Mouse (Mus musculus) heart, adult 9 months (tissue): ENCODE measurements around the gene Rad23a.

Experiments
- DNase-seq, 2 experiments: peaks; one replicate each; pipeline ENCODE4 v3.0.0; 2022; ENCODE audit warnings: low spot score in 2 of 2

Gene Rad23a

DNA sequence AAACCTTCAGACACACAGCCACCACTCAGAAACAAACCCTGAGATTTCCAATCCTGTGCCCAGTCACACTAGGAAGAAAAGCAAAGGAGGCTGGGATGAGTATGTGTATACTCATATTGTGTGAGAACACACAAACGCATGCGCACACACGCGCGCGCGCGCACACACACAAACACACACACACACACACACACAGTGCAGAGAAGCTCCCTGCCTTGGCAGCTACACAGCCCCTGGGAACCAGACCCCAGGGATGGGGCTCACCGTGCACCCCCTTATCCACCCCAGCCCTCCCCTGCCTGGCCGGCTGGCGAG is 26.3 kb downstream of the Rad23a start:
- DNase-seq: no peak

DNA sequence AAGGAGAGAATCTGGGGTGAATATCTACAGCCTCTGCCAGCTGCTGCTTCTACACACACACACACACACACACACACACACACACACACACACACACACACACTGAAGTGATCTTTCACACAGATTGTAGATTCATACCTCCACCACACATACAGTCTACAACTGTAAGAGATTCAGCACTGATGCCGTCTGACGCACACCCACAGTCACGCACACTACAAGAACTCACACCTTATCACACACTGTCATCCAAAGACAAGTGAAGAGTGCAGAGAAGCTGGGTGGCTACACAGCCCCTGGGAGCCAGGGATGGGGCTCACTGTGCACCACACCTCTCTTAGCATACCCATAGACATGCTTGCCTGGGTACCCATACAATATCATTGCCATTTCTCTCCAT is 26.6 kb downstream of the Rad23a start:
- DNase-seq: no peak

DNA sequence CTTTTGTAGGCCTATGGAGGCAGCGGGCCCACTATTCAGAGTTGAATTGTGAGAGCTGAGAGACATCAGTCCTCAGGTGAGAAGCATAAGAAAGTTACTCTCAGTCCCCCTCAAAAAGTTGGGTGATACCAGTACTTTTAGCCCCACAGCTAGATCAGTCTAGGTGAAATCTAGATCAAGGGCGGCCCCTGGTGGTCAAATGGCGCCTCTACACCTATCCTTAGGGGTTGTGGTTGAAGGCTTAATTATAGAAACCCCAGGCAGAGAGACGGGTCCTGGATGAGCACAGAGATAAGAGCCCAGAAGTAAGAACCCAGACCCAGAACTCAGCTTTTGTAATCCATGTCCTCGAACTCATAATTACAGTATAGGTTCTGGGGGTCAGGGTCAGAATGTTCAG is 27.4 kb downstream of the Rad23a start:
- peak; percentile 64 to 83 for DNase-seq

DNA sequence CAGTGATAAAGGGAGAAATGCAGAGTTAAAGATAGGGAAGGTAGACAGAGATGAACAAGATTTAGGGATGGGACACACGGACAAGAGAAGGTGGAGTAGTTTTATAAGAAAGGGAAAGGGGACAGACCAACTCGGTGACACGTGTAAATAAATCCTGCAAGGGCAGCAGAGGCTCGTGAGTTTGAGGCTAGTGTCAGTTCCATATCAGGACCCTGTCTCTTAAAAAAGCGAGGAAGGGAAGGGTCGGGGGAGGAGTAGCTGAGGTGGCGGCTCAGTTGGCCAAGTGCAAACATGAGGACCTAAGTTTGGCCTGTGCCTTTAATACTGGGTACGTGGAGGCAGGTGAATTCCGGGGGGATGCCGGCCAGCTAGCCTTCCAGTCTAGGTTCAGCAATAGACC is 29.2 kb downstream of the Rad23a start:
- no peak for DNase-seq

DNA sequence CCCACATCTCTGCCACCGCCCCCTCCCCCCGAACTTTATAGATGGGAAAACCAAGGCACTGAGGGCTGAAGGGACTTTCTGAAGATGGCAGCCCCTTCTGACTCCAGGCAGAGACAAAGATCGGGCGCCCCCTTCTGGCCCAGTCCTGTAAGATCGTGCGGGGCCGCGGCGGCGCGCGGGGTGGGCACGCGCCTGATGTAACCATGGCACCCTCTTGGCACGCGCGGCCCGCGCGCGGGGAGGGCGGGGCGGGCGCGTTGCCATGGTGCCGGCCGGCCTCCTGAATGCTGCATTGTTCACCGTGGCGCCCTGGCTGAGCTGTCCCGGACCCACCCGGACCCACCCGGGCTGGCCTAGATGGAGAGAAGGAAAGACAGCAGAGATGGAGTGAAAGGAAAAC is 29.6 kb downstream of the Rad23a start:
- DNase-seq: peak; percentile 85 to 91

DNA sequence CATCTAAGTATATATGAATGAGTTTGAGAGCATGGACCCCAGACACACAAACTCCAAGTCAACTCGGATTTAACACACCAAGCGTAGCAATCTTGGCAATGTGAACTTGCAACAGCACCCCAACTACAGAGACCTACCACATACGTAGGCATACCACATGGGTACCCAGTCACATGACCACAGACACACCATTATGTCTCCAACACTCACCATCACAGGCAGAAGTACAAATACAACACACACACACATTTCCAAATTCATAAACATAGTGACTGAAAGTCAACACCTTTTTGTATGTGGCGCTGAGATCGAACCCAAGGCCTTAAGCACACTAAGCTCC is 30.6 kb downstream of the Rad23a start:
- DNase-seq: no peak

DNA sequence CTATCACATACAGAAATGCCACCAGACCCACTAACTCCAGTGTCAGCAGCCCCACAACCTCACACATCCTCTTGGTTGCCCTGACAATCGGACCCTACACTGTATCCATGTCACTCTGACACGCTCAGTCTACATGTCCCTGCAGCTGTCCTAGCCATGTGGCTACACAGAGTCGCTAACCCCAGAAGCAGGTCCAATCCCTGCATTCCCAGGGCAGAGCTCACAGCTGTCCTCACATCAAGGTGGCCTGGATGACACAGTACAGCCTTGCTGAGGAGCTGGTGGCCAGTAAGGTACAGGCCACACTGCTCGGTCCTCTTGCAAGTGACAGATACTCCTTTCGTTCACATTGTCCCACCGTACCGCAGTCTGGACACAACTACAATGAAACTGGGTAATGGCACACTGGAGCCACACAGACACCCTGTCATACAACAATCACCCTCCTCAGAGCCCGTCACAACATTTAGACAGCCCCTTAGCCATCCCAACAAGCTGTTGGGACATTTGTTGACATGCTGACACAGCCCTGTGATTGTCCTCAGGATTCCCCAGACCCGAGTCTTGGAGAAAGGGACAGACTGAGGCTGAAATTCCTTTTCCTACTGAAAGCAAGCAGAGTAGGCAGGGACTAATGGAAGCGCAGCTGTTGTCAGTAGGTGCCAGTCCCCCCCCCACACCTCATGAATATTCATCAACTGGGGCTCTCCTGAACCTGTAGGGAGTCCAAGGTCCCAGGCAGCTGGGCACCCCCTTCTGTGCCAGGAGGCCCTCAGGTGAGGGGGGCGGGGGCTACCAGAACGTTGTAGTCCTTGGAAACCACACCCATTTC is 31.1 kb downstream of the Rad23a start:
- DNase-seq: no peak

DNA sequence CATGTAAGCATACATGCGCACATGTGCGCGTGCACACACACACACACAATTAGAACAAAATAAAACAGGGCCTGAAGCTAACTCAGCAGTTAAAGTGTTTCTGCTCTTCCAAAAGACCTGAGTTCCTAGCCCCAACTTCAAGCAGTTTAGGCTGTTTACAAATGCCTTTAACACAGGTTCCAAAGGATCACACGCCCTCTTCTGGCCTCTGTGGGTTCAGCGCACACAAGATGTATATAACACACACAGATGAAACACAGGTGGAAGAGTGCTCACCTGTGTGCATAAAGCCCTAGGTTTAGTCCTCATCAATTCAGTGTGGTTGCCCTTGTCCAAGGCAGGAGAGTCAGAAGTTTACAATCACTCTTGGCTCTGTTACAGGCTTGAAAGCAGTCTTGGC is 34.4 kb downstream of the Rad23a start:
- DNase-seq: no peak

DNA sequence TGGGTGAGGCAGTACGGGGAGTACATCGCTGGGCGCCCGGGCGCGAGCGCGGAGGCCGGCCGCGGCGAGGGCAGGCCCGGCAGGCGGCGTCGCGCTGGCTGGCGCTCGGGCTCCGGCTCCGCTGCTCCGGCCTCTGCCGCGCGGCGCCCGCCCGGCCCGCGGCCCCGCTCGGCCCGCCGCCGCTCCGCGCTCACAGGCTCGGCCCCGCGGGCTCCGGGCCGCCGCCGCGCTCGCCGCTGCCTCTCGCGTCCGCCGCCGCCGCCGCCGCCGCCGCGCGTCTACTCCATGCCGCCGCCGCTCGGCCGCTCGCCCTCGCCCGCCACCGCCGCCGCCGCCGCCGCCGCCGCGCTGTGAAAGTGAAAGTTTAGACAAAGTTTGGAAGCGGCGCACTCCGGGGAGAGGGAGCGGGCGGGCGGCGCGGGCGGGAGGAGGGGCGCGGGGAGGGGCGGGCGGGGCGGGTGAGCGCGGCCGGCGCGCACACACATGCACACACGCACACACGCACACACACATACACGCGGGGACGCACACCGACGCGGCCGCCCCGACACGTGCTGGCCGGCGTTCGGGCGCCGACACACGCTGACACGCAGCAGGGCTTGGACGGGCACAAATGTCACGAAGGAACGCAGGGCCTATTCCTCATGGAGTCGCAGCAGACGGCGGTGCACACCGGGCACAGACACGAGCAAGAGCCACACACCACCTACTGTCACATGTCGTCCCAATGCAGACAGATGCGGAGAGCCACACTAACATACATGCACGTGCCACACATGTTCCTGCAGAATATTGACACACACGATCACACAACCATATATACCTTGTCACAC is 40.2 kb downstream of the Rad23a start, which contains the start of gene Nfix:
Gene Nfix (minus strand): TSS at position 346 of the 833 bp plus-strand sequence.
- peak; percentile 61 to 70 for DNase-seq

DNA sequence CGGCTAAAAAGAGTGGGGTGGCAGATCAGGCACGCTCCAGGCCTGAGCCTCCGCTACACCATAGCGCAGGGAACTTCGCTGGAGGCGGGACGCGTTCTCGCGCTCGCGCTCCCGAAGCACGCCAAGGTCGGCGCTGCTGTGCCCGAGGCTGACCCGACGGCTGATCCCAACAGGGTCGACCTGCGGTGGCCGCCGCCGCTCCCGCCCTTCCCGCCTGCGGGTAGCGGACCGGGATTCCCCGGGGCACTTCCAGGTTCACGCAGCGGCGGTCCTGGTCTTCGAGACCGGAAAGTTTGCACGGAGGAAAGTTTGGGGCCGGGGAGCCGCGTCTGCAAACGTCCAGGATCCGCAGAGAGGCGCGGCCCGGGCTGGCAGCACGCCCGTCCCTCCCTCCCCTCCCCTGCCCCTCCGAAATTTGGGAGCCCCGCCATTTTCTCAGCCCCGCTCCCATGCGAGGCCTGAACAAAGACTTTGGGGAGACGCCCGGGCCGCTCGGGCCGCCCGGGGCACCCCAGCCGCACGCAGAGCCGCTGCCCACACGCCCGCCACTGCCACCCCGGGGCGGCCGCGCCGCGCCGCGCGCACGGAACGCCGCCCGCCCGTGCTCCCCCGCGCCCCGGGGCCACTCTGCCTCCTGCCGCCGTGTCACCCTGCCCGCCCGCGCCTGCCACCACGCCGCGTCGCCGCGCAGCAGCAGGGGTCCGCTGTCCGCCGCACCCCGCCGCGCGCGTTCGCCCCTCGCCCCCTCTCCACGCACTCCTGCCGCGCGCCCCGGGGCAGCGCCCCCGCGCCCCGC is 41.1 kb downstream of the Rad23a start:
- peak in 1 of 2 experiments; percentile 69 for DNase-seq

DNA sequence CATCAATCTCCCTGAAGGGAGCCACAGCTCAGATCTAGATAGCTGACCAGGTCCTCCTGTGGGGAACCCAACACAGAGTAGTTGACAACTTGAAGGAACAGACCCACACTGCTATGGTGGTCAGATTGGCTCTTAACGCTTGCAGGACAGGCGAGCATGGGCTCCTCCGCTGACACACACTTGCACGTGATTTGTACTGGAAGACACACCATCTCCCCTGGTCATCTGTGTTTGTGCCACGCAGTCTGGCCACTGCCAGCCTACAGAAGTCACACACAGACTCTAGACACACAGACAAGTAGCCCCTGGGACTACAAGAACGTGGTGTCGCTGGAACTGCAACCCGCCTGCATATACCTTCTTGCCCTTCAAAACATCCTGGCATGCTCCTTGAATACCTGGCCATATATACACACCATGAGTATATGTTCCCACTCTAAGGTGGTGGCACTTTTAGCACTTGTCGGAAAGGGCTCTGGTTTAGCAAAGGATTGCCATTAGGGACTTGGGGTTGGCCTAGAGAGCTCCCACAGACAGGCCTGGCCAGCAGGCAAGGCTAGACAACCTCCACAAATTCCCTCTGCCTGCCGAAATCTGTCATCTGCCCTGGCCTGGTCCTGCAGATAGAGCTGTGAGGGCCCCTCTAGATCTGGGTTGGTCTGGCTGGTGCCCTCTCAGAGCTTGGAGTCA is 41.9 kb downstream of the Rad23a start:
- DNase-seq: no peak

DNA sequence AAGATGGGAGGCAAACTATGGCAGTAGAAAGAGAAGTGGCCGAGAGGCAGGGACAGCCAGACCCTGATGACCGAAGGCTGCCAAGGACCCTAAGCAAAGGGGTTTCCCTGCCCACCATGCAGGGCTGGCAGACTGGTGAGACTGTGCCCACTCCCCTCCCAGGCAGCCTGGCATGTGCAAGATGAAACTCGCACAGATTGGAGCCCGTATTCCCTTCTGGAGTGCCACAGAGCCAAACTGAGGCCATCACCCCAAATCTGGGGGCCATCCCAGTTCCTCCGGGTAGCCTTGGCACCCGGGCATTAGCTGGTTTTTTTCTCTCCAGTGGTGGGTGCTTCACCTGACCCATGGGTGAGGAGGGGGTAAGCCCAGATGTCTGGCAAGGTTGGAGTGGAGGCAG is 42.5 kb downstream of the Rad23a start:
- DNase-seq: peak in 1 of 2 experiments; percentile 17

DNA sequence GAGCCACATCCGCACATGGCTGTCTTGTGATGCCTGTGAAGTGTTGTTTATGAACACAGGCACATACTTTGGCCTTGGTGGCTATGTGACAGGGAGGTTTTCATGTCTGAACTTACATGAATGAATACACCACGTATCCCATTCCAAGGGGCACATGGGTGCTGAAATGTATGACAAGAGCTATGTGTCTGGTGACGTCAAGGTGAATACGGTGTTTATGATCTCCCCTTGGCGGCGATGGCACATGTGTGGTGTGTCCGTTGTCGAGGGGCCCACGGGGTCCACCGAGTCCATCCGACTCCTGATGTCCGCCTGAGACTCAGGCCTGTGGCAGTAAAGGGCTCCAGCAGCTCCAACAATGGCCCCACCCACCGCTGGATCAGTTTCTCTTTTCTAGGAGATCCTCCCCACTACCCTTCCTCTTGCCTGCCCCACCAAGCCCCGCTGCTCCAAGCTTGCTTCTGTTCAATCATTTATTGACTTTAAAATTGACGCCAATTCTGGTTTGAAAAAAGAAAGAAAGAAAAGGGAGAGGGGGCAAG is 43.1 kb downstream of the Rad23a start:
- DNase-seq: peak in 1 of 2 experiments; percentile 13

DNA sequence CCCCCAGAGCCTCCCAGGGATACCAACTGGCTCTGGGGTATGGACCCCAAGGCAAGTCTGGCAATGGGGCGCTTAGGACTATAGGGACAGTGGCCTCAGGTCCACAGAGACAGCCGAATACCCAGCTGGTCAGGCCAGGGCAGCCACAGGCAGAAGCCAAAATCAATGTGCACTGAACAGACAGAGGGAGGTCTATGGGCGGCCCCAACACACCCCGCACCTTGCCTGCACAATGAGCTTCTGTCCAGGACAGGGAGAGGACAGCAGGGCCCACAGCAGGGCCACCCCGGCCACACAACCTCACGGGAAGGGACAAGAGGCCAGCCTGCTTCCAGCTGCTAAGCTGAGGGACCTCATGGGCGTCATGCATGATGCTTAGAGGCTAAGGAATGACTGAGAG is 46.0 kb downstream of the Rad23a start:
- no peak for DNase-seq

DNA sequence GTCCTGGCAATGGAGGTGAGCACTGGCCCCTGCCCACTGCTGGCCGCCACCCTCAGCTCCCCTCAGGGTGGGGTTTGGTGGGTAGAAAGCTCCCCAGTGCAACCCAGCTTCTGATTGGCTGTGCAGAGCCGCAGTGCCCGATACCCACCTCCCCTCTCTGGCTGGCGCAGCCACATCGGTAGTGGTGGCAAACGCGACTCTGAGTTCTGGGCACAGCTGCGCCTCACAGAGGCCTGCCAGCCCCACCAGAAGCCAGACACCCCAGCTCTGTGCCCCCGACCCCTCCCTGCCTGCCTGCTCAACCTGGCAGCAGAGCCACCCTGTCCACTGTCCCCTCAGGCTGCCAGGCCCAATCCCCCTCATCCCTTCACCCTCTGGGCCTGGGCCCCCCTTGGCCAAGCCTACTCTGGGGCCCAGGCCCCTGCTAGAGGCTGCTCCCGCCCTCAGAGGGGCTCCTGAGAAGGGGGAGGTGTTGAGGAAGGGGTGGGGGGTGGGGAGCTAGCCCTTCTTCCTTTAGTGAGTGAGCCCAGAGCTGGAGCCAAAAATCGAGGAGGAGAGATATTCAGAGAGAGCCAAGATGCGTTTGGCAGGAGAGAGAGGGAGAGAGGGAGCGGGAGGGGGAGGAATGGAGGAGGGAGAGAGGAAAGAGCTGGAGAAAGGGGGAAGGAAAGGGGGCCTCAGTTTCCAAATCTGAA is 46.5 kb downstream of the Rad23a start:
- peak in 1 of 2 experiments; percentile 77 for DNase-seq

DNA sequence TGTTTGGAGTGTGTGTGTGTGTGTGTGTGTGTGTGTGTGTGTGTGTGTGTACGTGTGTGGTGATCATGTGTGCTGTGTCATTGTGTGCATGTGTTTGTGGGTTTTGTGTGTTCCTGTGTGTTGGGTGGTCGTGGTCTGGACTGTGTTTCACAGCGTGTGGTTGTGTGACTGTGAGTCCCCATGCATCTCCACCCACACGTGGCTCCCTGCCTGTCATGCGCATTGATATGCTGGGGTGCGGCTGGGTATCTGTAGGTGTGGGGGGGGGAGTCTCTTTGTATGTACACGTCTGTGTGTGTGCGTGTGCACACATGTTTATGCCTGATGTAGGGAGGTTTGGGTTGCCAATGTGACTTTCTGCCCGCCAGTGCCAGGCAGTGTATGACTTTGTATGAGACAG is 47.3 kb downstream of the Rad23a start:
- DNase-seq: no peak

DNA sequence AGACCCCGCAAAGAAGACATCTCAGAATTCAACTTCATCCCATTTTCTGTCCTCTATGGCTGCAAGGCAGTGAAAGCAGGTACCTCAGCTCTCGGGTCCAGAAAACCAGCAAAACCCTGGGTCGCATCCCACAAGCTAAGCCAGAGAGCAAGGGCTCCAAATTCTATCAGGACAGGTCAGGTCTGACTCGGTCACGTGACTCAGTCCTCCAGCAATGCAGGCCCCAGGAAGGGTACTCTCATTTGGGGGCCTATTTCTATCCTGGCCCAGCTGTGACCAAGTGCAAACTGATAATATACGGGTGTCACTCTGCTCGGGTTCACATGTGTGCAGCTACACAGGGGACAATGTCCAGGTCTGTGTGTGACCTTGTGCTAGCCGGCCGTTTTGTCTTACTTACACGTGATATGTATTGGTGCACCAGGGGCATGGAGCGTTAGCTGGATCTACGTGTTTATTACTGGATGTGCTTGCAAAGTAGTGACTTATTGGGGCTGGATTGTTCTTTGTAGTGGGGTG is 48.0 kb downstream of the Rad23a start:
- DNase-seq: no peak

DNA sequence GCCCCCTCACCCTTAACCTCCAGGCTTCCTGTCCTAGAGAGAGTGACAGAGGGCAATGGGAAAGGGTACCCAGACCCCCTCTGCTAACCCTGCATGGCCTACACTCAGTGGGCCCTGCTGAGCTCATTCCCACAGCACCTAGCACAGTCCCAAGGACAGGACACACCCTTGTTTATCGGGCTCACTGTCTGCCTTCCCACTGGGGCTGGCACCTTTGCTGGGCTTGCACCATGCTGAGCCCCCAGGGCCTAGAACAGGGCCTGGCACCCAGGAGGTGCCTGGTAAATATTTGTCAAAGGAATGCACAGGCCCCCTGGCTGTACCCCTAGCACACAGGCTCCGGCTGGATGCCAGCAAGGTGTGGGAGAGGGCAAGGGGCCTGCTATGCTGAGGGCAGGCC is 49.9 kb downstream of the Rad23a start:
- DNase-seq: no peak

DNA sequence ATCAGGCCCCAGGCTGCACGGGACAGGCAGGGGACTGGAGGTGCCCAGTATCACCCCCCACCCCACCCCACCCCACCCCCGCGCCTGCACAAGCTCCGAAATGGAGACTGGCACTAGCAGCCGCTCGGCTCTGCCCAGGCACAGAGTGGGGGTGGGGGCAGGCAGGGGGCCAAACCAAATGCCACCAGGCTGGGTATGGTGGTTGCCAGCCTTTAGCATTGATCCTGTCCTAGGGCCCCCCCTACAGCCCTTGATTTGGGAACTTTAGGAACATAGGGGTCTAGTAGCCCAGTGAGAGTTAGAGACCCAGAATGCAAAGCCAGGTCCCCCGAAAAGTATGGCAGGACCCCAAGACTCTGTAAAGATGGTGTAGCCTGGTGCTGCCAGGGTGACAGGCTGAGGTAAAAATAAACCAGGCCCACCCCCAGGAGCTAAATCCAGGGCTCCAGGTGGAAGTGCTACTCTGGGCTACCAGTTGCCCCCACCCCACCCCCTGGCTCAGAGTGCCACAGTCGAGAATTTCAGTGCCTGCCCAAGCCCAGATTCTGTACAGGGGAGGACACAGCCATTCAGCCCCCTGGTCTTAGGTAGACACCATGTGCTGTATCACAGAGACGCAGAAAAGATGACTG is 50.5 kb downstream of the Rad23a start:
- peak in 1 of 2 experiments; percentile 67 for DNase-seq

DNA sequence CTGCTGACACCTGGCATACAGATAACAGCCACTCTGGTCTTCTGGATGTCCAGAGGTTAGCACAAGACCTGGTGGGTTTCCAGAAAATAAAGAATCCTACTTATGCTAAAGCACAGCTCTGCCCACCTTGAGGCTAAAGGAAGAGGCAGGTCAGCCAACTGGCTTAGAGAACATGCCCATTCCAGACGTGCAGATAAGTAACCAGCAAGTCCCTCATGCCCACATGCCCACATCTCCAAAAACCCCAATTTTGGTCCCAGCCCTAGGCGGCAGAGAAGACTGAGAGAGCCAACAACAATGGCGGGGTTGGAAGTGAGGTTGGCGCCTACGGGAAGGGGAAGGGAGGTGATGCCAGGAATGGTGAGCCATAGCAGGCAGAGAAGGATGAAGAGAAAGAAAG is 51.1 kb downstream of the Rad23a start:
- DNase-seq: no peak
